ENCODE assay signal across 8 mouse cellular contexts in the genomic region with DNA sequence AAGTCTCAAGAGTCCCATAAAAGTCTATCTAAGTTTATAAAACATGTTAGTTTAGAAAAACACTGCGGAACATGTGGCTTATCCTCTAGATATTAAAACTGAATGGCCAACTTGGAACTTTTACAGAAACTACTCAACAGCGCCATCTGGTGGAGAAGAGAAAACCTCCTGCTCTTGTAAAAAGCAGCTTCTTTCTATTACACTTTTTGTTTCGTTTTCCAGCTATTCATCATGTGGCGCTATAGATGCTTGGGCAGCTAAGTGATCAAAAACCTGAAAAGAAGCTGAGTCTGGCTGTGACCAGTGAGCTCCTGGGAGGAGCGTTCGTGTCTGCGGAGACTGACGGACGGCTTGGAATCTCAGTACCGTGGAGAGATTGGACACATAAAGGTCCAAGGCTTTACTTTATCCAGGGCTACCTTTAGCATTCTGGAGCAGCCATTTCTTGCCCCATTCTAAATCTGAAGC. TPM values are rescaled to one million over a fixed set of nuclear protein-coding genes. Genes with fewer than 3 reads are reported as not detected.
A peak's percentile ranks its signal among the peaks of the same experiment; 100 is the strongest.
DNase-seq lines count a peak whose midpoint lies in the region; ATAC-seq and TF ChIP-seq lines count a peak whose summit lies in the region.

No protein-coding gene starts in this region.

- H3K27ac ChIP-seq in forebrain, embryonic 13.5 days = no peak overlapping the region

- TF ChIP-seq POLR2A in lung, adult 2 months (IDR thresholded peaks at IDR 0.05; ENCODE audit: borderline replicate concordance, extremely low read depth, low read depth, low read length) = no peak

- no peaks in the 10 kb centered on the region for H3K36me3 ChIP-seq in G1E (replicated peaks)
- no peaks in the 10 kb centered on the region for H3K36me3 ChIP-seq in forebrain, embryonic 13.5 days (ENCODE audit: poor library complexity, severe bottlenecking)

- DNase-seq in G1E (ENCODE audit: low spot score) = peak; percentile 9
- DNase-seq in c-Kit-positive CD71-positive TER-119-positive erythroid progenitor cells, embryonic 14.5 days (ENCODE audit: low spot score) = peak; percentile 71
- DNase-seq in heart, postnatal 10 days = peak; percentile 87 to 93
- DNase-seq in layer of hippocampus, adult 11-12 months (ENCODE audit: low spot score) = peak; percentile 79
- DNase-seq in lung, adult 2 months = peak; percentile 65
- peak; percentile 39 for DNase-seq in ovary, postnatal 36 days (ENCODE audit: low spot score)
- peak; percentile 64 for DNase-seq in thymus, postnatal 25 days

- peak overlapping the region; percentile 55 for H3K4me2 ChIP-seq in forebrain, embryonic 13.5 days

- ATAC-seq in G1E (ENCODE audit: extremely low read depth, insufficient number of reproducible peaks, low FRiP score, poor library complexity, severe bottlenecking) = no peak
- ATAC-seq in forebrain, embryonic 13.5 days = peak; percentile 53

- peak; percentile 51 for TF ChIP-seq CTCF in G1E (IDR thresholded peaks at IDR 0.05; ENCODE audit: low read depth, low read length)
- TF ChIP-seq CTCF in lung, adult 2 months (IDR thresholded peaks at IDR 0.05; ENCODE audit: insufficient read depth, low read length) = peak; percentile 28; the same call in 1 of the 2 replicates

- 0 out of 2 replicates have a peak overlapping the region, but pooled peaks have one; percentile 34 for H3K9ac ChIP-seq in forebrain, embryonic 13.5 days

- peak overlapping the region; percentile 30; the same call in 1 of the 2 replicates for H3K4me3 ChIP-seq in G1E (ENCODE audit: low read depth, low read length)
- peak overlapping the region; percentile 40 for H3K4me3 ChIP-seq in forebrain, embryonic 13.5 days
- H3K4me3 ChIP-seq in lung, adult 2 months (replicated peaks; ENCODE audit: extremely low read depth, low read depth, low read length) = peak overlapping the region; percentile 81

- H3K9me3 ChIP-seq in G1E (replicated peaks) = no peaks in the 10 kb centered on the region
- H3K9me3 ChIP-seq in forebrain, embryonic 13.5 days (replicated peaks) = no peaks in the 10 kb centered on the region

- H3K27me3 ChIP-seq in G1E (ENCODE audit: insufficient read depth, low read length) = peaks cover 21% of the 10 kb centered on the region
- H3K27me3 ChIP-seq in forebrain, embryonic 13.5 days = no peaks in the 10 kb centered on the region

- 19% methylated on average over 10 of the region's 10 CpGs for WGBS in forebrain, embryonic 13.5 days
- 33% methylated on average over 10 of the region's 10 CpGs for WGBS in lung, adult 2 months

- intact Hi-C loops in heart, postnatal 10 days (cut with DNase I) = loop anchor here (1.0 to 5.0 kb wide), 4 partner anchors 89 to 240 kb away; no protein-coding TSS in a partner anchor

- peaks cover 4% of the 10 kb centered on the region for H3K4me1 ChIP-seq in G1E (ENCODE audit: insufficient read depth, low read depth, low read length)
- no peaks in the 10 kb centered on the region for H3K4me1 ChIP-seq in forebrain, embryonic 13.5 days
- H3K4me1 ChIP-seq in lung, adult 2 months (ENCODE audit: control insufficient read depth, insufficient read depth, low read length) = no peaks in the 10 kb centered on the region

RNA-seq across cellular contexts. Expression of a gene that starts 33.5 kb away (rescaled TPM):
- not detected in 2 replicates for total RNA-seq in G1E (2014; fragmentation: Nextera tagmentation)
- 0.27 and 0.41 TPM in 2 replicates for total RNA-seq in G1E (2017)
- polyA plus RNA-seq in G1E (2012) = not detected in 2 replicates
- polyA plus RNA-seq in forebrain, embryonic 13.5 days (2015; fragmentation: Nextera tagmentation; extraction: Ambion mirVana) = 32.1 and 38.8 TPM in 2 replicates
- 10 to 100 TPM; 42.4 to 45.1 TPM for total RNA-seq in heart, postnatal 10 days (2021)
- polyA plus RNA-seq in lung, adult 2 months (2012; rRNA removed) = 20.9 and 22.5 TPM in 2 replicates

RNA-seq across cellular contexts. Expression of a gene that starts 59.7 kb away (rescaled TPM):
- total RNA-seq in G1E (2014; fragmentation: Nextera tagmentation) (not detected in 2 replicates), G1E (2017) (0.11 TPM in 1 of 2 replicates, not detected in the other)
- 0.01 TPM in 1 of 2 replicates, not detected in the other for polyA plus RNA-seq in G1E (2012)
- polyA plus RNA-seq in forebrain, embryonic 13.5 days (2015; fragmentation: Nextera tagmentation; extraction: Ambion mirVana) = 0.59 and 0.61 TPM in 2 replicates
- total RNA-seq in heart, postnatal 10 days (2021) = 10 to 100 TPM; 12.9 to 18.9 TPM
- polyA plus RNA-seq in lung, adult 2 months (2012; rRNA removed) = 3.0 and 4.3 TPM in 2 replicates

Comparison
In these comparisons a context has a peak if more than half of its experiments do, and no peak if none do; other contexts are left out.
1. DNase-seq: peak in every context shown above with its lines; median percentile 90 in heart, postnatal 10 days; 79 in layer of hippocampus, adult 11-12 months; 71 in c-Kit-positive CD71-positive TER-119-positive erythroid progenitor cells, embryonic 14.5 days; 65 in lung, adult 2 months; 64 in thymus, postnatal 25 days; 39 in ovary, postnatal 36 days; 9 in G1E.
2. H3K4me3 ChIP-seq: peak in every context shown above with its lines; median percentile 81 in lung, adult 2 months; 40 in forebrain, embryonic 13.5 days; 30 in G1E.
3. RNA of a gene that starts 33.5 kb away (polyA plus RNA-seq): 32.1 to 38.8 TPM in forebrain, embryonic 13.5 days and 20.9 to 22.5 TPM in lung, adult 2 months; not detected in G1E; every median in the first group is over 10 times any median in the second.